Mouse (Mus musculus) liver, postnatal 0 days (tissue): ENCODE results near the gene Ift88.

Experiments
- CTCF ChIP-seq: sonication (generic); IDR thresholded peaks from 2 replicates; pipeline ENCODE4 v1.5.1; 2016; ENCODE audit warnings: antibody characterized with exemption, low read depth
- EP300 ChIP-seq: IDR thresholded peaks from 2 replicates; pipeline ENCODE4 v1.6.1; 2016; ENCODE audit warnings: antibody characterized with exemption, low read depth, mild to moderate bottlenecking

DNA sequence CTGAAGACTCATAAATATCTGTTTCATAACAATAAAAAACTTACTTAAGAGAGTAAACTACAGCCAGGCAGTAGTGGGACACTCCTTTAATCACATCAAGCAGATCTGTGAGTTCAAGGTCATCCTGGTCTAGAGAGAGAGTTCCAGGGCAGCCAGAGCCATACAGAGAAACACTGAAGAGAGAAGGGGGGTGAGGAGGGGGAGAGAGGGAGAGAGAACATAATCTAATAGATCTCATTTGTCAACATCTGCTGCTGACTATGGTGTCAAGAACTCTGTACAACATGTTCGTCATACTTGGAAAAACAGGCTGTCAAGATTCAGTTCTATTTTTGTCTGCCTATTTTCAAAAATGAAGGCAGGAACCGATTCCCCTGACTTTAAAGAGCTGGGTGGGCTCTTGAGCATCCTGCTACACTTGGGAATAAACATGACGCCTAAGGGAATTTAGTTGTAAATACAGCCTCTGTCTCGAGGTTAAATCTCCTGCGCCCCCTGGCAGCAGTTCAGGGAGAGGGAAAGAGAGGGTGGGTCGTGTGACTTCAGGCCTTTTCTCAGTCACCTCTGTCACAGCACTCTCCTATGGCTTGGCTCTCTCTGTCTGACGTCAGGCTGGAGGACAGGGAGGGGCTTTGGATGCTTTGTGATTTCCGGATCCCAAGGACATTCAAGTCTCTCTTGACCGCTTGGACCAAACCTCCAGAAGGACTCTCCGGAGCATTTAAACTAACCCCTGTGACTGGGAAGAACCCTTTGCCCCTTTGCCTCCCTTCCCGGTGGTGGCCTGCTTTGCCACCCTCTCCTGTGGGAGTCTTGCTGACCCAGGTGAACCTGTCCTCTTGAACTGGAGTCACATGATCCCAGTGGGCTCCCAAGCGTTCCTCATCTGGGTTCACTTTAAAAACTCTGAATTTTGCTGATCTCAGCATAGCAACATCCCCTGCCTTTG lies 16.5 kb upstream of the Ift88 start:
- TF ChIP-seq CTCF (peak; percentile 60), EP300 (no peak)
